Mouse (Mus musculus) hindbrain, embryonic 11.5 days (tissue): Measurements from ENCODE around the gene Ttll10. TPM values are rescaled to one million over a fixed set of nuclear protein-coding genes. Genes with fewer than 3 reads are reported as not detected.

ENCODE experiments used
- ATAC-seq: fragments of 200-750 bp; cut with Nextera tagmentation; 2 replicates; pipeline ENCODE4 v1.8.0; 2017; ENCODE audit warnings: mild to moderate bottlenecking, moderate TSS enrichment, moderate library complexity; ENCODE audit not compliant: low FRiP score
- DNase-seq: peaks from one replicate; pipeline ENCODE4 v3.0.0-alpha.2; 2015; ENCODE audit warnings: low spot score
- H3K27ac ChIP-seq: fragments of 300-500 bp; sonication (generic); 2 replicates; pipeline ENCODE4 v1.5.1; 2014; ENCODE audit warnings: mild to moderate bottlenecking, low read depth, low read length
- H3K27me3 ChIP-seq: fragments of 300-500 bp; sonication (generic); 2 replicates; pipeline ENCODE4 v1.6.1; 2014; ENCODE audit warnings: mild to moderate bottlenecking, low read length, moderate library complexity, mixed read lengths; ENCODE audit not compliant: control insufficient read depth, insufficient read depth
- H3K36me3 ChIP-seq: fragments of 300-500 bp; sonication (generic); 2 replicates; pipeline ENCODE4 v1.6.1; 2014; ENCODE audit warnings: mild to moderate bottlenecking, low read length, moderate library complexity, mixed read lengths; ENCODE audit not compliant: control insufficient read depth, insufficient read depth
- H3K4me1 ChIP-seq: fragments of 300-500 bp; sonication (generic); replicated peaks from 2 replicates; pipeline ENCODE4 v1.6.1; 2014; ENCODE audit warnings: low read length, mixed read lengths; ENCODE audit not compliant: control insufficient read depth, insufficient read depth
- H3K4me2 ChIP-seq: fragments of 300-500 bp; sonication (generic); replicated peaks from 2 replicates; pipeline ENCODE4 v1.6.1; 2014; ENCODE audit warnings: mild to moderate bottlenecking, low read depth, low read length
- H3K4me3 ChIP-seq: fragments of 300-500 bp; sonication (generic); 2 replicates; pipeline ENCODE4 v1.5.1; 2014; ENCODE audit warnings: low read depth, low read length
- H3K9ac ChIP-seq: fragments of 300-500 bp; sonication (generic); 2 replicates; pipeline ENCODE4 v1.6.1; 2014; ENCODE audit warnings: low read depth, low read length
- H3K9me3 ChIP-seq: fragments of 300-500 bp; sonication (generic); 2 replicates; pipeline ENCODE4 v1.6.1; 2016; ENCODE audit warnings: low read length; ENCODE audit not compliant: control insufficient read depth
- WGBS: fragments of 180-500 bp; shearing (Covaris S2); extraction: QIAGEN DNeasy Blood & Tissue Kit; methylation state at CpG from one replicate; pipeline ENCODE4 v1.1.7; 2014; 5-methylcytosine and 5-hydroxymethylcytosine counted together
- polyA plus RNA-seq: library from polyadenylated mRNA; unstranded; fragments of >200 nt; fragmentation: Nextera tagmentation; extraction: Ambion mirVana; gene quantifications from 2 replicates; pipeline ENCODE4 v1.2.1, GENCODE M21; 2014

The Ttll10 gene
- polyA plus RNA-seq, result 0.10 TPM in 1 of 2 replicates, not detected in the other

DNA sequence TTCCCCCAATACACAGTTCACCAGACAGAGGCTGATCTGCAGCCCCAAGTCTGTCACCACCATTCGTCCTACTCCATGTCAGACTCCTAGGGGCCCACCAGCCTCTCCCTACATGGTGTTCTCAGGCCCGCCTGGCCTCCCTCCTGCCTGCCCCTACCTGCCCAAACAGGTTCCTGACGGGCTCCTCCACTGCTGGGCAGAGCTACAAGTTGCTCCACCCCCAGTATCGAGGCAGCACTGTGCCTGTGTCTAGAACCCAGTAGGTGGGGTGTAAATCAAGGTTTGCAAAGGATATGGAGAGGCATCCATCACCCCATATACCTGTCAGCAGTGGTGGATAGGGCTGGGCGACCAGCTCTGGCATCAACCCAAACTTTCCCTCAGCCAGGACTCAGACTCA is at the start of gene Ttll10:
Gene Ttll10, minus strand, starts transcription at position 154 of the 400 bp plus-strand sequence.
- DNase-seq, result no peak
- H3K4me3 ChIP-seq, result no peak within 1 kb of the TSS
- no peaks in the 10 kb centered on the region; the same call in 1 of the 2 replicates for H3K4me1 ChIP-seq

DNA sequence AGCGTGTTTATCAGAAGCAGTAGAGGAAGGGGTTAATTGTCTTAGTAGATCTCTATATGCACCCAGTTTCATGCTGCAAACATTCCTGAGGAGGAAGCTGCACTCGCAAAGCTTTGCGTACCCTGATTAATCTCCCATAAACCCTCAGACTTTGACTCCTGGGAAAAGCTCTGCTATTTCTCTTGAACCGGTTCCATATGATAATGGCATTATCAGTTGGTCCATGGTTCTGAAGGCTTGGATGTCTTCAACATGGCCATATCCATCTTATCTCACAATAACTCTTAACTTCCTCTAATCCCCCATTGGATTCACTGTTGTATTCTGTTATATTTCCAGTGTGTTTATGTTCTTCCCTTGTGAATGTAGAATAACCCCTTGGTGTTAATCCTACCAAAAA is 44.1 kb upstream of the Ttll10 start:
- Histone ChIP-seq H3K9ac (no peak overlapping the region), H3K4me1 (no peaks in the 10 kb centered on the region), H3K4me3 (no peak overlapping the region), H3K27me3 (no peaks in the 10 kb centered on the region), H3K36me3 (no peaks in the 10 kb centered on the region), H3K9me3 (no peaks in the 10 kb centered on the region), H3K27ac (no peak overlapping the region), H3K4me2 (no peak overlapping the region)
- ATAC-seq (no peak), DNase-seq (no peak)
- WGBS, result 86% methylated on average over 4 of the region's 4 CpGs

More for the DNA sequence above, at the start of gene Ttll10:
- no peak within 1 kb of the TSS for H3K9ac ChIP-seq
- H3K36me3 ChIP-seq, result no peaks in the 10 kb centered on the region
- no peaks in the 10 kb centered on the region for H3K9me3 ChIP-seq
- no peak within 1 kb of the TSS for H3K4me2 ChIP-seq
- WGBS, result 45% methylated on average over 5 of the region's 5 CpGs
- ATAC-seq, result no peak
- no peaks in the 10 kb centered on the region for H3K27me3 ChIP-seq
- H3K27ac ChIP-seq, result no peak within 1 kb of the TSS

DNA sequence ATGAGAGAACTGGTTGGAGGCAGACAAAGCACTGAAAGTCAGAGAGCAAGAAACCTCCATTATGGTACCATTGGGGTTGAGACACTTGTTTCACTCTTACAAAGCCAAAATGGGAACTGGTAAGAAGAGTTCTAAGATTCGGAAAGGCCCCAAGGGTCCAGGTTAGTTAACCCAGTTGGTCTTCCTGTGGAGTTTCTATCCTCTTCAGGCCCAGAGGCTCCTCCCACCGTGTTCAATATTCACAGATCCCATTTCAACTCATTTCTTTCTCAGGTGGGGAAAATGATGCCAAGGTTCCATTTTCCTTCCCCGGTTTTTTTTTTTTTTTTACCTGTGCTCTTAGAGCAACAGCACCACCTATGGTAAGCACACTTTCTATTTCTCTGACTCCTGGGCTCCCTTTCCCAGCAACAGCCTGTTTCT is 42.3 kb upstream of the Ttll10 start:
- Histone ChIP-seq H3K27ac (no peak overlapping the region), H3K9ac (no peak overlapping the region), H3K4me3 (no peak overlapping the region), H3K27me3 (no peaks in the 10 kb centered on the region), H3K9me3 (no peaks in the 10 kb centered on the region), H3K4me1 (no peaks in the 10 kb centered on the region), H3K36me3 (no peaks in the 10 kb centered on the region), H3K4me2 (no peak overlapping the region)
- no peak for DNase-seq
- WGBS, result 47% methylated on average over 3 of the region's 3 CpGs
- no peak for ATAC-seq

DNA sequence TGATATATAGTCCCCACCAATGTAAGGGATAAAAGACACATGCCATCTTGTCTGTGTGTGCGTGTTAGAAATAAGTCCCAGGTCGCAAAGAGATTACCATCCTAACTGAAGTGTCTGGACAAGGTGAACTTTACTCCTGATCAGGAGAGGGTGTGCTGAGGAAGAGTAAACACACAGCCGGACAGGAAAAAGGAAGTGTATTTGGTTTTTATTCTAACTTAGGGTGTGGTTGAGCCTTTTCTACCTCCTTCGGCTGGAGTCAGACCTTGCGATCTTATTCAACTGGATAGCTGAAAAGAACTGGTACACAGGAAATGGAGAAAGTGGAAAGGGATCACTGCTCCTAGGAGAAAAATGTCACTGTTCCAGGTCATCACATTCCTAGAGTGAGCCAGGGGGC is 41.3 kb upstream of the Ttll10 start:
- no peaks in the 10 kb centered on the region for H3K36me3 ChIP-seq
- no peak overlapping the region for H3K4me3 ChIP-seq
- H3K9me3 ChIP-seq, result no peaks in the 10 kb centered on the region
- H3K9ac ChIP-seq, result no peak overlapping the region
- no peak overlapping the region for H3K4me2 ChIP-seq
- ATAC-seq, result no peak
- H3K27ac ChIP-seq, result no peak overlapping the region
- WGBS, result 91% methylated on average over 5 of the region's 5 CpGs
- no peak for DNase-seq
- H3K27me3 ChIP-seq, result no peaks in the 10 kb centered on the region
- H3K4me1 ChIP-seq, result no peaks in the 10 kb centered on the region

DNA sequence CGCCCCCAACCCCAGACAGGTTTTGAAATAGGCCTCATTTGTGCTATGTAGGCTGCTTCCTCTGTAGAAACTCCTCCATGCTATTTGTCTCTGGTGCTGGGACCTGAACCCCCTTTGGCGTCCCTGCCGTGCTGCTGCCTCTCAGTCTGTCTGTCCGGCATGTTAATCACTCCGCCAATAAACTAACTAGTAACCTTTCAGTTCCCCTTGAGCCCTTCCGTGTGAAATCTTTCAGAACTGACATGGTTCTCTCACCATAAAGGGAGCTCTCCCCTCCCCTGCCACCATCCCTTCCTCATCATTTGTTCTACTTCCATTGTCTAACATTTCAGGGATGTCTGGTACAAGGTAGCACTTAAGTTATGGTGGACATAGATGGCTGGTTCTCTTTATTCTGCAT is 40.2 kb upstream of the Ttll10 start:
- DNase-seq, result no peak
- Histone ChIP-seq H3K27me3 (no peaks in the 10 kb centered on the region), H3K4me3 (no peak overlapping the region), H3K9ac (no peak overlapping the region), H3K4me2 (no peak overlapping the region), H3K27ac (no peak overlapping the region), H3K9me3 (no peaks in the 10 kb centered on the region), H3K4me1 (no peaks in the 10 kb centered on the region), H3K36me3 (no peaks in the 10 kb centered on the region)
- WGBS, result 71% methylated on average over 6 of the region's 6 CpGs
- no peak for ATAC-seq

DNA sequence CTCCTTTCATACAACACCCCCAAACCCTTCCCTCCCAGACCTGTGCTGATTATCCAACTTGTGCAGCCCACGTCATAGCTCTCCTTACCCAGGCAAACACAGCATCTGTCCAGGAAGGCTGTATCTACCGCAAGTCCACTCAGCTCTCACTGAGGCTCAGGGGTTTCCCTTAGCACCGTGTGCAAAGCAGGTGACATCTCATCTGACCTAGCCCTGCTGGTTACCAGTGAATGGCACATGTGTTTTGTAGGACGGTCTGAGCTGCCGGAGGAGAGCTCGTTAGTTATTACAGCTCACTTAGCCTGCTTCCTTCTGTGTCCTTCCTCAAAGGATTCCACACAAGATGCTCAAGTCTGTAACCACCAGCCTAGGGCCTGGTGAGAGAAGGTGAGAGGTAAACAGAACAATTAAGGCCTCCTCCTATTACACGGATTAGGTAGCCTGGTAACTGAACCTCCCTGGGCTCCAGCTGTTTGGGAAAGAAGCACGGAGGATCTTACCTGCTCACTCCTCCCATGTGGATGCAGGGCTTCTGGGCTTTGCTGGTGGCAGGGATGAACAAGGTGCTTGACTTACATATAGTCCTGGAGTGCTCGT is 38.7 kb upstream of the Ttll10 start:
- DNase-seq (no peak), ATAC-seq (no peak)
- Histone ChIP-seq H3K9me3 (no peaks in the 10 kb centered on the region), H3K4me3 (no peak overlapping the region), H3K27me3 (no peaks in the 10 kb centered on the region), H3K9ac (no peak overlapping the region), H3K27ac (no peak overlapping the region), H3K36me3 (no peaks in the 10 kb centered on the region), H3K4me2 (no peak overlapping the region), H3K4me1 (no peaks in the 10 kb centered on the region)
- WGBS, result 70% methylated on average over 9 of the region's 9 CpGs

DNA sequence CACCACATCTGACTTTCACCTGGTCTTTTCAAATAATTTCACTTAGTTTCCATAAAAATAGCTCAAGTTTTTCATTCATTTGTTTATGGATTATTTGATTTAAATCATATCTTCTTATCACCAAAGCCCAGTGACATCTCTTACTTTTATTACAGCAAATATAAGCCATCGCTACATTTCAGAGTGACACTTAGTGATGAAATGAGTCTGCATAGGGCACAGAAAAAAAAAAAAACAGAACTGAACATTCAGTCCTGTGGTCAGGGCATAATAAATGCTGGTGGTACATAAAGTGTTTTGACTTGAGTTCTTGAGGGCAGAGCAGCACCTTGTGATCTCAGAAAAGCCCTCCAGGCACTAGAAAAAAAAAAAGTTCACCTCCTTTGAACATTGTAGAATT is 37.0 kb upstream of the Ttll10 start:
- no peak overlapping the region for H3K9ac ChIP-seq
- no peaks in the 10 kb centered on the region for H3K4me1 ChIP-seq
- no peak overlapping the region for H3K4me2 ChIP-seq
- no peak overlapping the region for H3K27ac ChIP-seq
- 97% methylated on average over 1 of the region's 1 CpGs for WGBS
- ATAC-seq, result no peak
- no peaks in the 10 kb centered on the region for H3K36me3 ChIP-seq
- no peaks in the 10 kb centered on the region for H3K27me3 ChIP-seq
- no peak for DNase-seq
- H3K9me3 ChIP-seq, result no peaks in the 10 kb centered on the region
- no peak overlapping the region for H3K4me3 ChIP-seq

DNA sequence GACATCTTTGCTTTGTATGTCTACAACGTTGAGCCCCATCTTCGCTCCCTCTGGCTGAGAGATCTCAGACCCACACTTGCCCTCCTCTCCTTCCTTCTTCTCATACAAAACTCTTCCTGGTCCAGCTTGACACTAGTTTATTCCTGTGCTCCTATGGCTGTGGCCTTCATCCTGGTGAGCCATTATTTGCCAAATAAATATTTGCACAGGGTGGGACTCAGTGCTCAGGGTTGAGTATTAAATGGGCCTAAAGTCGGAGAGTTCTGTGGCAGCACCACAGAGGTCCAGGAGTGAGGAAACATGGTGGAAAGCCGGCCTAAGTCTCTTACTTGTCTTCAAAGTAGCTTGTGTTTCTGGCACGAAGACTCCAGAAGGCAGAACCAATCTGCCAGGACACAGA is 34.5 kb upstream of the Ttll10 start:
- ATAC-seq, result no peak
- Histone ChIP-seq H3K4me3 (no peak overlapping the region), H3K9ac (no peak overlapping the region), H3K9me3 (no peaks in the 10 kb centered on the region), H3K27me3 (no peaks in the 10 kb centered on the region), H3K4me1 (no peaks in the 10 kb centered on the region), H3K4me2 (no peak overlapping the region), H3K36me3 (no peaks in the 10 kb centered on the region), H3K27ac (no peak overlapping the region)
- no peak for DNase-seq
- WGBS, result 83% methylated on average over 5 of the region's 5 CpGs

DNA sequence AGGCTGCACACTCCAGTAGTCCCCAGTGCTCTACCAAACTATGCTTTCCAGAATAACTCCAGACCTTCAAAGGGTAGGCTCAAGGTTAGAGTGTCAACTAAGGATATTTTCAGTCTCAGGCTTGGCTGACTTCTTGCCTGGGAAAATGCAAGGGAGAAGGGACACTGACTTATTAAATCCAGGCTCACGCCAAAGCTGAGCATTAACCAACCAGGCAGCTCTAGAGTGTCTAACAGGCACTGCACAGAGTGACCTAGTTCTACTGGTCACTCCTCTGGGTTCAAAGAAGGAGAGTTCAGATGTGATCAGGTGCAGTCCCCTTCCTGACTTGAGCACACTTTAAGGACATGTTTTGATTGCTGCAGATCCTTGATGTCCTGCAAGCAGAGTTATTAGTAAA is 33.6 kb upstream of the Ttll10 start:
- H3K4me2 ChIP-seq, result no peak overlapping the region
- no peak overlapping the region for H3K27ac ChIP-seq
- no peaks in the 10 kb centered on the region for H3K9me3 ChIP-seq
- WGBS, result 89% methylated on average over 1 of the region's 1 CpGs
- DNase-seq (no peak), ATAC-seq (no peak)
- H3K9ac ChIP-seq, result no peak overlapping the region
- no peaks in the 10 kb centered on the region for H3K27me3 ChIP-seq
- no peaks in the 10 kb centered on the region for H3K4me1 ChIP-seq
- no peaks in the 10 kb centered on the region for H3K36me3 ChIP-seq
- no peak overlapping the region for H3K4me3 ChIP-seq
